Mouse (Mus musculus) megakaryocyte, embryonic 14.5 days (primary cell): Measurements from ENCODE around the gene Arhgef26.

ENCODE experiments used
- FLI1 ChIP-seq: IDR thresholded peaks from 2 replicates; pipeline ENCODE4 v1.6.1; 2012; ENCODE audit warnings: low read length, inconsistent platforms, mixed read lengths
- GATA1 ChIP-seq: IDR thresholded peaks from 3 replicates; pipeline ENCODE4 v1.6.1; 2012; ENCODE audit warnings: mixed read lengths, low read length, inconsistent platforms, borderline replicate concordance

DNA sequence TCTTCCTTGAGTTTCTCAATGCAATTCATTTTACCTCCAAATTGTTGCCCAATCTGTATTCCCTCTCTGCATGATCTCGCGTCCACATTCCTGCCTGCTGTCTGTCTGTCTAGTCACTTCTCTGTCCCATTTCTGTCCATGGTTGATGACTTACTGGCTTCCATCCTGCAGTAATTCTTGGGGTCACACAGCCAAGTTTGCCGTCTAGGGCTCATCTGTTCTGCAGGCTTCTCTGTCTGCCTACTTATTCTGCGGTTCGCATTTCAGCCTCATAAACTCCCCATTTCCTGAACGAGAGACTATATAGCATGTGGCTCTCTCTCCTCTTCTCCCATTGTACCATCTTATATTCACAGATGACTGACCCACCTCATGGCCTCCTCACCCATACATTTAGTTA is 79.3 kb downstream of the Arhgef26 start:
- TF ChIP-seq GATA1: no peak
- TF ChIP-seq FLI1: no peak
